Mouse (Mus musculus) E14TG2a.4 (cell line): ENCODE data around the gene Arel1.

Experiments used
- H3K27me3 ChIP-seq: 2 replicates; pipeline ENCODE4 v1.6.1; 2014; ENCODE audit warnings: low read length, control low read depth; ENCODE audit not compliant: insufficient read depth
- H3K36me3 ChIP-seq: 2 replicates; pipeline ENCODE4 v1.6.1; 2014; ENCODE audit warnings: low read length, control low read depth; ENCODE audit not compliant: insufficient read depth
- H3K4me1 ChIP-seq: replicated peaks from 2 replicates; pipeline ENCODE4 v1.6.1; 2014; ENCODE audit warnings: low read depth, low read length, control low read depth
- H3K4me3 ChIP-seq: replicated peaks from 2 replicates; pipeline ENCODE4 v1.5.1; 2014; ENCODE audit warnings: mild to moderate bottlenecking, low read length
- H3K9me3 ChIP-seq: 2 replicates; pipeline ENCODE4 v1.6.1; 2014; ENCODE audit warnings: low read length, control low read depth
- CTCF ChIP-seq: conservative IDR thresholded peaks from 2 replicates; pipeline ENCODE4 v1.5.1; 2014; ENCODE audit warnings: low read length
- NANOG ChIP-seq: IDR thresholded peaks from 2 replicates; pipeline ENCODE4 v1.6.1; 2014; ENCODE audit warnings: borderline replicate concordance, low read length, mixed read lengths
- POU5F1 ChIP-seq: IDR thresholded peaks from 2 replicates; pipeline ENCODE4 v1.6.1; 2014; ENCODE audit warnings: low read length, borderline replicate concordance

Arel1 gene

GRCm38 (mm10) chr12:84885107-84885876 is 85.4 kb downstream of the Arel1 start:
- TF ChIP-seq POU5F1 (no peak), CTCF (no peak), NANOG (no peak)
- Histone ChIP-seq H3K4me1 (peaks cover 2% of the 10 kb centered on the region; the same call in 1 of the 2 replicates), H3K27me3 (peaks cover 20% of the 10 kb centered on the region), H3K9me3 (no peaks in the 10 kb centered on the region), H3K4me3 (no peak overlapping the region), H3K36me3 (no peaks in the 10 kb centered on the region)

- no peak overlapping the region for H3K4me3 ChIP-seq
- H3K36me3 ChIP-seq = no peaks in the 10 kb centered on the region
- no peaks in the 10 kb centered on the region for H3K9me3 ChIP-seq
- peaks cover 27% of the 10 kb centered on the region for H3K27me3 ChIP-seq
- TF ChIP-seq NANOG (no peak), POU5F1 (no peak), CTCF (no peak)
- H3K4me1 ChIP-seq = no peaks in the 10 kb centered on the region
These were observed 86.2 kb downstream of the Arel1 start for GRCm38 (mm10) chr12:84884423-84885076.

DNA sequence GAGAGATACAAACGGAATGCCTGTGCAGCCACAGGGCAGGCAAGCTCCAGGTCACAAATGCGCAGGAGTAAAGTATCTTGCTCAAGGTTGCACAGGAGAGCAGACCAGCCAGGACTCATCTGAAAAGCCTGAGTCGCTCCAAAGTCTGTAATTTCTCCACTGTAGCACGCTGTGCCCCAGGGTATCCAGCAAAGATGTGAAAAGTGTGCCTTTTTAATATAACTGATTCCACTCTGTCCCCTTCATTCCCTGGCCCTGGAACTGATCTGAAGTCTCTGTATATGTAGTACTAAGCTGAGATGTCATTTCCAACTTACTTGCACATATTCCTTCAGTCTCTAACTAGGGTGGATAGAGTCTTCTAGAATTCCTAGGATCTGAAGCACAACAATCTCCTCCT is 87.9 kb downstream of the Arel1 start:
- Histone ChIP-seq H3K4me1 (no peaks in the 10 kb centered on the region), H3K9me3 (no peaks in the 10 kb centered on the region), H3K36me3 (no peaks in the 10 kb centered on the region), H3K4me3 (no peak overlapping the region), H3K27me3 (peaks cover 41% of the 10 kb centered on the region)
- TF ChIP-seq NANOG (no peak), CTCF (no peak), POU5F1 (no peak)

- no peak for TF ChIP-seq CTCF
- no peak for TF ChIP-seq POU5F1
- TF ChIP-seq NANOG = no peak
- H3K27me3 ChIP-seq = peaks cover 60% of the 10 kb centered on the region
These were observed 90.6 kb downstream of the Arel1 start for GRCm38 (mm10) chr12:84880091-84880490.

GRCm38 (mm10) chr12:84876481-84877121 is 94.1 kb downstream of the Arel1 start, which contains the start of gene Ltbp2:
TSS of gene Ltbp2 (minus strand) at chr12:84876532.
- peak; percentile 88 for TF ChIP-seq CTCF
- no peak for TF ChIP-seq NANOG
- H3K27me3 ChIP-seq = peaks cover 63% of the 10 kb centered on the region
- no peaks in the 10 kb centered on the region for H3K9me3 ChIP-seq

More at GRCm38 (mm10) chr12:84880091-84880490, 90.6 kb downstream of the Arel1 start:
- no peak overlapping the region for H3K4me3 ChIP-seq
- H3K4me1 ChIP-seq = peaks cover 8% of the 10 kb centered on the region; the same call in 1 of the 2 replicates
- H3K36me3 ChIP-seq = no peaks in the 10 kb centered on the region
- H3K9me3 ChIP-seq = no peaks in the 10 kb centered on the region

DNA sequence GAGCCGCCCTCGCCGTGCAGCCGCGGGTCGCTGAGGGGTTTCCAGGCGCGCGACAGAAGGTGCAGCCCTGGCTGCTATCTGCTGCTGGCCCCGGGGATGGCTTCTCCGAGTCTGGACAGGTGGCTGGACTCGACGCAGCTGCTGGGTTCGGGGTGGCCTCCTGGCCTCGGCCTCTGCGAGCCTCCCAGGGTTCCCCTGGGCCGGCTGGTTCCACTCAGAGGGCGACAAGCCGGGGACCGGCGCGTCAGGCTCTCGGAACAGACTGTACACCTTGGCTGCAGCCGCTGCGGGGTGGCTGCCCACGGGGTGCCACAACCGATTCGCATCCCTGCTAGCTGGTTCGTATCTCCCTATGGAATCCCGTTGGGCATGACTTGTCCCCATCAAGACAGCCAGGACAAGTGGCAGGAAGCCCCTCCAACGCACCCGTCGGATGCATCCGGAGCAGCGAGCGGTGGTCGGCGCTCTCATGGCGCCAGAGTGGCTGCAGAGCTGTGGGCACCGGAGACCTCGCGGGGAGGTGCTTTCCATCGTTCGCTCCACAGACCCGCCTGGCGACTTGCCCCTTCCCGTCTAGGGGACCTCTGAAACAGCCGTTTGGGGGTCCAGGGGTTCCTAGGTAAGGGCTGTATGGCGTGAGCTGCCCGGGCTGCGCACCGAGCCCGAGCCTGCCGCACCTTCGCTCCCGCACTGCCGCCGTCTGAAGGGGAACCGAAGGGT is 94.8 kb downstream of the Arel1 start:
- no peaks in the 10 kb centered on the region for H3K36me3 ChIP-seq

More at GRCm38 (mm10) chr12:84876481-84877121, 94.1 kb downstream of the Arel1 start, which contains the start of gene Ltbp2:
- H3K4me1 ChIP-seq = peaks cover 12% of the 10 kb centered on the region; the same call in 1 of the 2 replicates
- peak within 1 kb of the TSS; percentile 82 for H3K4me3 ChIP-seq
- no peaks in the 10 kb centered on the region for H3K36me3 ChIP-seq

DNA sequence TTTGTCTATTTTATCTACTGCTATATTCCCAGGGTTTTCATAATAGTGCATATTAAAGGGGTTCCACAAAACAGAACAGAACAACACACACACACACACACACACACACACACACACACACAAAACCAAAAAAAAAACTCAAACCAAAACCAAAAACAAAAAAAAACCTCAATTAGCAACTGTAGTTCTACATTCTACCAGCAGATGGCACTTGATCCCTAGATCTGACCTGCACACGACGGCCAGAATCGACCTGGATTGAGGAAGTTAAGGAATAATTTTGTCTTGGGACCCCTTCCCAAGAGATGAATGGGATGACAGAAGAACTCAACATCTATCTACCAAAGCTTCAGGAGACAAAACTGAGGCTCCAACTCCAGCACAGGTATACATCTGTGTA is 97.3 kb downstream of the Arel1 start:
- Histone ChIP-seq H3K4me1 (peaks cover 12% of the 10 kb centered on the region; the same call in 1 of the 2 replicates), H3K36me3 (no peaks in the 10 kb centered on the region), H3K4me3 (no peak overlapping the region), H3K9me3 (no peaks in the 10 kb centered on the region), H3K27me3 (peaks cover 45% of the 10 kb centered on the region)
- TF ChIP-seq CTCF (peak; percentile 83), NANOG (no peak), POU5F1 (no peak)

More for the DNA sequence above, 94.8 kb downstream of the Arel1 start:
- Histone ChIP-seq H3K4me1 (peaks cover 12% of the 10 kb centered on the region; the same call in 1 of the 2 replicates), H3K9me3 (no peaks in the 10 kb centered on the region), H3K27me3 (peaks cover 60% of the 10 kb centered on the region), H3K4me3 (peak overlapping the region; percentile 82)
- TF ChIP-seq POU5F1 = no peak
- TF ChIP-seq CTCF = no peak
- TF ChIP-seq NANOG = no peak
